Mouse (Mus musculus) heart, postnatal 4 days (tissue): ENCODE results near the gene N4bp3. TPM values are rescaled to one million over a fixed set of nuclear protein-coding genes. Genes with fewer than 3 reads are reported as not detected.
"Not testable (repeated sequence)": the region's sequence is repeated elsewhere in the genome, so short reads cannot be mapped to it uniquely, and the experiment has no call there.

Source experiments
- DNase-seq: peaks from one replicate; pipeline ENCODE4 v3.0.0; 2021
- total RNA-seq, 2 experiments: library from RNA; stranded (reverse); gene quantifications; 2 replicates each; pipeline ENCODE4 v1.2.3; 2021

The N4bp3 gene
- total RNA-seq, 2 experiments from 2014 or later = 41.3 to 44.4 TPM

- DNase-seq = no peak
Observed at GRCm38 (mm10) chr11:51627907-51628306, 22.7 kb downstream of the N4bp3 start.

GRCm38 (mm10) chr11:51627425-51627824, 23.2 kb downstream of the N4bp3 start:
- DNase-seq = no peak

GRCm38 (mm10) chr11:51625187-51625820, 25.3 kb downstream of the N4bp3 start:
- DNase-seq = no peak

GRCm38 (mm10) chr11:51622971-51623491, 27.6 kb downstream of the N4bp3 start:
- DNase-seq = no peak

DNA sequence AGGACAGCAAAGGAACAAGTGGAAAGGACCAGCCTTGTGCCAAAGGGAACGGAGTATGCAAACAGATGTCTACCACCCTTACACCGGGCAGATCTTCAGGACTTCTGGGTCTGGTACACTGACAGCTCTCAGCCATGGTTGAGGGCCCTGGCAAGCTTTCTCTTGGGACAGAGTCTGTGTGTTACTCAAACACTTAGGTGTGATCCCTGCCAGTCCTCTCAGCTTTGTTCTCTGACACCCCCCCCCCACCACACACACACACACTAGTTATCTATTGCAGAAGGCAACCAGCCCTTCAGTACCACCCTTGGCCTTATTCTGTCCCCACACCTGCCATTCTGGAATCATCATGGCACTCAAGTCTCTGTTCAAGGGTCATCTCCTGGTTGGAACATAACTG, 28.9 kb downstream of the N4bp3 start:
- DNase-seq = no peak

- DNase-seq = no peak
Observed at GRCm38 (mm10) chr11:51620084-51620483, 30.6 kb downstream of the N4bp3 start.

DNA sequence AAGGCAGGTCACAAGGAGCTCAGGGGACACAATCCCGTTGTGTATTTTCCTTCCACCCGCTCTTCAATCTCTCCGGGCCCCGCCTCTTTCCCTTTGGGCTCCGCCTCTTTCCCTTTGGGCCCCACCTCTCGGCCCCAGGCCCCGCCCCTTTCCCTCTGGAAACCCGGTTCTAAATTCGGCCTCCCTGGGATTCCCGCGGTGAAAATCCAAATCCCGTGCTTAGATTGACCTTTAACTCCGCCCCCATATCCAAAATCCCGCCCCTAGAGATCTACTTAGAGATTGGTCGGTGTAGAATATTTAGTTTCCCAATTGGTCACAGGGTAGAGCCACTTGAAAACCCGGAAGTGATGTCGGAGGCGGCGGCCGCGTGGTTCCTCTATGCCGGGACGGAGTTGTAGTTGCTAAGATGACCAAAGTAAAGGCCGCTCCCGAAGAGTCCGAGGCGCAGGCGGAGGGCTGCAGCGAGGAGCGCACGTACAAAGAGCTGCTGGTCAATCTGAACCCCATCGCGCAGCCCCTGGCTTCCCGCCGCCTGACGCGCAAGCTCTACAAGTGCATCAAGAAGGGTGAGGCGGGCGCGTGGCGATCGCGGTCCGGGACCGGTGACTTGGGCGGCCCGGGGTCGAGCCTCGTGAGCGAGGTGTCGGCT, 31.1 kb downstream of the N4bp3 start, which contains the start of gene Nhp2:
Gene Nhp2, plus strand, starts transcription at position 327 of the 652 bp plus-strand sequence.
- DNase-seq = peak; percentile 97

DNA sequence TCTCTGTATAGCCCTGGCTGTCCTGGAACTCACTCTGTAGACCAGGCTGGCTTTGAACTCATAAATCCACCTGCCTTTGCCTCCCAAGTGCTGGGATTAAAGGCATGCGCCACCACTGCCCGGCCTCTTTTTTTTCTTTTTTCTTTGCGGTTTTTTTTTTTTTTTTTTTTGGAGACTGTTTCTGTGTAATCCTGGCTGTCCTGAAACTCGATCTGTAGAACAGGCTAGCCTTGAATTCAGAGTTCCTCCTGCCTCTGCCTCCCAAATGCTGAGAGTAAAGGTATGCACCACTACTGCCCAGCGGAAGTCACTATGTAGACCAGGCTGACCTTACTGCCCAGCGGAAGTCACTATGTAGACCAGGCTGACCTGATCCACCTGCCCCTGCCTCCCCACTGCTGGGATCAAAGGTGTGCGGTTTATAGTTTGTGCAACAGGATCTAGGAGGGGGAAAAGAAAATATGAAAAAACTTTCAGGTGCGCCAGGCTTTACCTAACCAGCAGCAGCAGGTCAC, 31.7 kb downstream of the N4bp3 start:
- DNase-seq = no peak

GRCm38 (mm10) chr11:51617693-51618092, 32.9 kb downstream of the N4bp3 start:
- peak; percentile 83 for DNase-seq

- not testable (repeated sequence) for DNase-seq
Observed at GRCm38 (mm10) chr11:51616113-51616512, 34.5 kb downstream of the N4bp3 start.

DNA sequence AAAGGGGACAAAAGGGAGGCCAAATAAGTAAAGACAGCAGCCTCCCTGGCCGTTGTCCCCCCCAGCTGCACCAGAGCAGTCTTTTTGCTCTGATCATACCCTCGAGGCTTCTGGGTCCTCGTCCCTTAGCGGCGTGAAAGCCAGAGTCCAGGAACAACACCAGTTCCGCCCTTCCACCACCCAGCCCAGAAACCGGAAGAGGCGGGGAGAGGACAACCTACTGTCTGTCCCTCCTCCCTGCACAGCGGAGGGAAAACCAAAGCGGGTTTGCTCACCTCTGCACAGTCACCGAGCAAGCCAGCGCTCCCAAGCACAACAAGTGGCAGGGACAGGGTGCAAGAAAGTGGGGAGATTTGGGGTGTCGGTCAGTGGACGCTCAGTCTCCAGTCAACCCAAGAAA, 35.0 kb downstream of the N4bp3 start:
- DNase-seq = peak; percentile 77

- DNase-seq = no peak
Observed at GRCm38 (mm10) chr11:51615129-51615528, 35.5 kb downstream of the N4bp3 start.

DNA sequence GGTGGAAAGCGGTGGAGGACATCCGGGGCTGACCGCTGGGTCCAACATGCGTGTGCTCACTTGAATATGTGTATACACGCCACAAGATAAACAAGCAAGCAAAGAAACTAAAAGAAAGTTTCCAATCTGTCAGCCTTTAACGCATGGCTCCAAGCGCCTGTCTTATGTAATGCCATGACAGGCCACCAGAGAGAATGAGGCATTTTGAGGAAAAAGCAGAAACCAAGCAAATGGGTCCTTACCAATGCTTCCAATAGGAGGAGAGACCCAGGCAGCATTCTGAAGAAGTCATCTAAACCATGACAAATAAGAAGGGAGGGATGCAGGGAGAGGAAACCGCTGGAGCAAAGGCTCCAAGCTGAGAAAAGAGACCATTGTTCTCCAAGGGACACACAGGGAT, 36.4 kb downstream of the N4bp3 start:
- no peak for DNase-seq

GRCm38 (mm10) chr11:51609940-51610339, 40.7 kb downstream of the N4bp3 start:
- DNase-seq = not testable (repeated sequence)

DNA sequence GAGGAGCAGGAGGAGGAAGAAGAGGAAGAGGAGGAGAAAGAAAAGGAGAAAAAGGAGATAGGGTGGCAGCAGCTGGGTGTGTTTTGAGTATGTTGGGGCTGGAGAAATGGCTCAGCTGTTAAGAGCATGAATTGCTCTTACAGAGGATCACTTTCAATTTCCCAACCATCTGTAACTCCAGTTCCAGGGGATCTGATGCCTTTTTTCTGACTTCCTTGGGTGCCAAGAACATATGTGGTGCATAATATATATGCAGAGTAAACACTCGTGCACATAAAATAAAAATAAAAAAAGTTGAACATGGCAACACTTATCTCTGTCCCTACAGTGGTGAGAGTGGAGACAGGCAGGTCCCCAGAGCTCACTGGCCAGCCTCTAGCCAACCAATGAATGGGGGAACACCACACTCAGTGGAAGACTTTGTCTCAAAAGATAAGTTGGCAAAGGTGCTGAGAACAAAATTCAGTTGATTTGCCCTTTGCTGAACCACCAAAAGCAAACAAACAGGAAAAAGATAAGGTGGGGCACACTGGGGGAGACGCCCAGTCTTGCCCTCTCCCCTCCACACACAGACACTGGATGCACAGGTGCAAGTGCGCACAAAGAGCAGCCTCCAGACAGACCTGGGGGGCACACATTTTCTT, 41.3 kb downstream of the N4bp3 start:
- no peak for DNase-seq

GRCm38 (mm10) chr11:51607096-51607738, 43.4 kb downstream of the N4bp3 start:
- DNase-seq = no peak

- DNase-seq = peak; percentile 98
Observed at GRCm38 (mm10) chr11:51606447-51607095, 44.1 kb downstream of the N4bp3 start, which contains the start of gene Hnrnpab. Hnrnpab (minus strand) TSS chr11:51606847.

GRCm38 (mm10) chr11:51605602-51606446, 44.8 kb downstream of the N4bp3 start:
- peak; percentile 92 for DNase-seq

DNA sequence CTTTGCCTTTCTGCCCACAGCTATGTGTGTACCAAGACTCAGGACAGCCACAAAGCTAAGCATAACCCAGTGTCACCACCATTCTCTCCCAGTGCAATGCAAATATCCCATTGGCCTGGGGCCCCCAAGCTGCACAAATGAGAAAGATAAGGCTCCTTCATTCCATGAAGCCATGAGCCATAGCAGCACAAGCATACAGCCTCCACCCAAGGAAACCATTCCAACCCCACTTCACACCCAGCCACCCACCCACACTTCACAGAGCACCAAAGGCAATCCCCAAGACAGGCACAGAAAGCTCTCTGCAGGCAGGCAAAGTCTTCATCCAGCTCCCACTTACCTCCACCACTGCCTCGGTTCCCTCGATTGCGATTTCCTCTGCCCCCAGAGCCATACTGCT, 48.4 kb downstream of the N4bp3 start:
- DNase-seq = no peak

GRCm38 (mm10) chr11:51597553-51597952, 53.1 kb downstream of the N4bp3 start:
- no peak for DNase-seq

GRCm38 (mm10) chr11:51595459-51596083, 55.1 kb downstream of the N4bp3 start:
- no peak for DNase-seq
